In genomic region chr1:151976850-151977249, GRCm38 (mm10) we compare ENCODE assay signal across 20 mouse cellular contexts.
"Had no signal": no experiment of that assay in that cellular context is flagged by ENCODE, and none has a peak within 500 bp of the region (broad histone marks: within the 10 kb centered on the region; RNA-seq: fewer than 3 reads in every experiment).

No protein-coding gene starts in this region.

- H3K36me3 ChIP-seq: kidney, embryonic 15.5 days; limb, embryonic 15.5 days; midbrain, embryonic 12.5 days had no signal

- H3K27ac ChIP-seq: kidney, embryonic 15.5 days; limb, embryonic 15.5 days; liver, embryonic 14.5 days; stomach, postnatal 0 days had no signal

- H3K4me2 ChIP-seq: kidney, embryonic 15.5 days; limb, embryonic 12.5 days; limb, embryonic 15.5 days; liver, embryonic 11.5 days; lung, embryonic 14.5 days; midbrain, embryonic 12.5 days had no signal

- H3K27me3 ChIP-seq: kidney, embryonic 15.5 days; limb, embryonic 12.5 days; limb, embryonic 15.5 days; midbrain, embryonic 12.5 days had no signal

- DNase-seq: kidney, adult 8-10 months; kidney, postnatal 10 days; kidney, postnatal 4 days; left cerebral cortex, postnatal 4 days; liver, postnatal 0 days; lung, embryonic 14.5 days; lung, postnatal 10 days; lung, postnatal 36 days; right cerebral cortex, postnatal 14 days; right cerebral cortex, postnatal 4 days; thymus, adult 2 months; thymus, postnatal 14 days; thymus, postnatal 4 days had no signal

- ATAC-seq: liver, postnatal 0 days had no signal

- H3K4me3 ChIP-seq: kidney, embryonic 15.5 days; limb, embryonic 12.5 days; limb, embryonic 15.5 days; midbrain, embryonic 12.5 days had no signal

- H3K9ac ChIP-seq: kidney, embryonic 15.5 days; limb, embryonic 12.5 days; limb, embryonic 15.5 days; liver, embryonic 14.5 days; liver, postnatal 0 days; lung, embryonic 14.5 days; midbrain, embryonic 12.5 days had no signal

- H3K9me3 ChIP-seq: kidney, embryonic 15.5 days; limb, embryonic 12.5 days; limb, embryonic 15.5 days; midbrain, embryonic 12.5 days had no signal
